Mouse (Mus musculus) hindbrain, embryonic 10.5 days (tissue): ENCODE measurements at regions not wholly inside any gene's neighbourhood (a gene's known extent, or its start where the extent isn't known, plus 50 kb on each side); places are given as distances from the start of the nearest gene placed in this dataset.

Experiments used
- DNase-seq: peaks from one replicate; pipeline ENCODE4 v3.0.0-alpha.2; 2017; ENCODE audit warnings: low spot score
- H3K27ac ChIP-seq: fragments of 300-500 bp; sonication (generic); 2 replicates; pipeline ENCODE4 v1.5.1; 2016; ENCODE audit warnings: mild to moderate bottlenecking, moderate library complexity
- H3K27me3 ChIP-seq: fragments of 300-500 bp; sonication (generic); 2 replicates; pipeline ENCODE4 v1.6.1; 2016; ENCODE audit warnings: mild to moderate bottlenecking; ENCODE audit not compliant: poor library complexity, insufficient read depth, severe bottlenecking
- H3K36me3 ChIP-seq: fragments of 300-500 bp; sonication (generic); 2 replicates; pipeline ENCODE4 v1.6.1; 2016; ENCODE audit warnings: mild to moderate bottlenecking, moderate library complexity
- H3K4me1 ChIP-seq: fragments of 300-500 bp; sonication (generic); replicated peaks from 2 replicates; pipeline ENCODE4 v1.6.1; 2016; ENCODE audit warnings: mild to moderate bottlenecking
- H3K4me3 ChIP-seq: fragments of 300-500 bp; sonication (generic); 2 replicates; pipeline ENCODE4 v1.5.1; 2016; ENCODE audit warnings: mild to moderate bottlenecking, moderate library complexity
- H3K9me3 ChIP-seq: fragments of 300-500 bp; sonication (generic); 2 replicates; pipeline ENCODE4 v1.6.1; 2016; ENCODE audit warnings: mild to moderate bottlenecking, moderate library complexity
- WGBS: fragments of 180-500 bp; shearing (Covaris S2); methylation state at CpG from one replicate; pipeline ENCODE4 v1.1.7; 2016; 5-methylcytosine and 5-hydroxymethylcytosine counted together

DNA sequence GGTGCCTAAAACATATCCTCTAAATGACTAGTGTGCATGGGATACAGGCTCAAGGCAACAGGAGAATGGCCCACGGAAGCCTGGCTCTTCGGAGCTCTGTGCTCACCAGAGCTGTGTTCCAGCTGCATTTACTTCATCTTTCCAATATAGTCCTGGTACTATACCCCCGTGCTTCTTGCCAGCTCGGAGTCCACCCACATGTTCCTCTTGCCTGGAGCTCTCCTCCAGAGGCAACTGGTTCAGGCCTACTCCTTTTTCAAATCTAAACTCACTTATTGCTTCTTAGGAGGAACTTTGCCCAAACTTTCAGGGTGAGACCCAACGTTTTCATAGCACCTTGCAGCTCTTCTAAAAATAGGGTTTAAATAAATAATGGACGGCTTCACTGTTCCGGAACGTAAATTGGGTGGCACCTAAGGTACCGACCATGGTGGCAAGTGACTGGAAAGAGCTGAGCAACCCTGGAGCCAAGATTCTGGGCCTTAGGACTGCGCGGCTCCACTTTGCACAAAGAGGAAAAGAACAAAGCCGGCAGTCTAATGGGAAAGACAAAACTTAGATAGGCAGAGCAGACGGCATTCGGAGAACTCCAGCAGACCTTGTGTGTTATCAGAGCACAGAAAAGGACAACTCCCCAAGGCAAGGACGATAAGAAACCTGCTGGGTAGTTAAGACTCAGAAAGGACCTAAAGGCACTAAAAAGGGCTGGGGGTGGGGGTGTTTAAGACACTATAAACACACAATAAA, 86.6 kb upstream of the Hmcn1 start:
- H3K27me3 ChIP-seq = no peaks in the 10 kb centered on the region
- H3K4me3 ChIP-seq = no peak overlapping the region
- H3K4me1 ChIP-seq = peaks cover 4% of the 10 kb centered on the region
- H3K27ac ChIP-seq = peak overlapping the region; percentile 37
- 75% methylated on average over 15 of the region's 15 CpGs for WGBS
- no peaks in the 10 kb centered on the region for H3K36me3 ChIP-seq
- no peaks in the 10 kb centered on the region for H3K9me3 ChIP-seq
- no peak for DNase-seq

DNA sequence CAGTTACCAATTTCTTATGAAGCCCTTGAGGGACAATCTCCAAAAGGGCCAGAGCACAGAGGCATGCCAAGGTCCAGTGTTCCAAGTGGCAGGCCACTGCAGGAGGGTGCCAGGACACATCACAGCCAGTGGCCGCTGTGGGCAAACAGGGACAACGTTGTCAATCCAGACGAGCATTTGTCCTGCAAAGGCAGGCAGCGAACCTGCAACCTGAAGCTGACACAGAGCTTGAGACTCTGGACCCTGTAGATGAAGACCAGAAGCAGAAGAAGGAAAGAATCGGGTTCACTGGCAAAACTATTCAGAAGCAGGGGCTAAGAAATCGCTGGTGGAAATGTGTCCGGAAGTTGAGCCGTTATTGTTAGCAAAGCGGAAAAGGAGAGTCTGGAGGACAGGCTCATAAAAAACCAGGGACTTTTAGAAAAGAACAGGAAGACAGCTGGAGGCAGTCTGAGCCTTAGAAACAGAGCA, 87.3 kb upstream of the Hmcn1 start:
- H3K36me3 ChIP-seq = no peaks in the 10 kb centered on the region
- 72% methylated on average over 9 of the region's 9 CpGs for WGBS
- DNase-seq = no peak
- H3K9me3 ChIP-seq = no peaks in the 10 kb centered on the region
- peaks cover 4% of the 10 kb centered on the region for H3K4me1 ChIP-seq
- no peak overlapping the region for H3K4me3 ChIP-seq
- H3K27me3 ChIP-seq = no peaks in the 10 kb centered on the region
- H3K27ac ChIP-seq = peak overlapping the region; percentile 57

DNA sequence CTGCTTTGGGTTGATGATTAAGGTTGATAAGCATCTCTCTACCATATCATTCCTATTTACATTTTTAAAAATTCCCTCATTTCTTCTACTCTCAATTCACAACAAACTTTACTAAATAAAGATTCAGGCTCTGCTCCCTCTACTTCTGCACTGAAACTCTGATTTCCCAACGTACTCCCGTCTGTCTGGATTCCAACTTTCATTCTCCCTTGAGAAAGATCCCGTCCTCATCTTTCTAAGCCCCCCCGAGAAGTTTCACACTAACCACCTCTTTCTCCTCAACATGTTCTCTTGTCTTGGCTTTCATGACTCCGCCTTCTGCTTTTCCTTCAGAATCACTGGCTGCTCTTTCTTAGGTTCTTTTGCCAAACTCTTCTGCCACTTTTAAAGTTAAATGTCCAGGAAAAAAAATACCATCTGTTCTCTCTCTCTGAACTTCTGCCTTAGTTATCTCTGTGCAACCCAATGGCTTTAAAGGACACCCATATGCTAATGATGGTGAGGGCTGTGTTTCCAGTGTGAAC, 89.3 kb upstream of the Hmcn1 start:
- no peaks in the 10 kb centered on the region for H3K27me3 ChIP-seq
- WGBS = 91% methylated on average over 5 of the region's 5 CpGs
- H3K27ac ChIP-seq = no peak overlapping the region
- H3K4me1 ChIP-seq = peaks cover 19% of the 10 kb centered on the region
- no peaks in the 10 kb centered on the region for H3K9me3 ChIP-seq
- no peaks in the 10 kb centered on the region for H3K36me3 ChIP-seq
- DNase-seq = no peak
- H3K4me3 ChIP-seq = no peak overlapping the region

DNA sequence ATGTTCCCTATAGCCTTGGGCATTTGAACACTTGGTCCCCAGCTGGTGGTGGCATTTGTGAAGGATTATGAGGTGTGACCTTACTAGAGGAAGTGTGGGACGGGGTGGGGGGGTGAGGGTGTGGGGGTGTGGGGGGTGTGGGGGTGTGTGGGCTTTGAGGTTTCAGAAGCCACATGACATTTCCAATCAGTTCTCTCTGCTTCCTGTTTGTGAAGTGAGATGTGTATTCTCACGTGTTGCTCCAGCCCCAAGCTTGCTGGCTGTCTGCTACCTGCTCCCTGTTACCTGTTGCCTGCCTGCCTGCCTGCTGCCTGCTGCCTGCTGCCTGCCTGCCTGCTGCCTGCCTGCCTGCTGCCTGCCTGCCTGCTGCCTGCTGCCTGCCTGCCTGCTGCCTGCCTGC, 90.6 kb upstream of the Hmcn1 start:
- Histone ChIP-seq H3K27ac (no peak overlapping the region), H3K4me3 (no peak overlapping the region), H3K4me1 (peaks cover 20% of the 10 kb centered on the region), H3K9me3 (no peaks in the 10 kb centered on the region), H3K27me3 (no peaks in the 10 kb centered on the region), H3K36me3 (no peaks in the 10 kb centered on the region)
- DNase-seq = no peak
- WGBS = 85% methylated on average over 2 of the region's 2 CpGs

DNA sequence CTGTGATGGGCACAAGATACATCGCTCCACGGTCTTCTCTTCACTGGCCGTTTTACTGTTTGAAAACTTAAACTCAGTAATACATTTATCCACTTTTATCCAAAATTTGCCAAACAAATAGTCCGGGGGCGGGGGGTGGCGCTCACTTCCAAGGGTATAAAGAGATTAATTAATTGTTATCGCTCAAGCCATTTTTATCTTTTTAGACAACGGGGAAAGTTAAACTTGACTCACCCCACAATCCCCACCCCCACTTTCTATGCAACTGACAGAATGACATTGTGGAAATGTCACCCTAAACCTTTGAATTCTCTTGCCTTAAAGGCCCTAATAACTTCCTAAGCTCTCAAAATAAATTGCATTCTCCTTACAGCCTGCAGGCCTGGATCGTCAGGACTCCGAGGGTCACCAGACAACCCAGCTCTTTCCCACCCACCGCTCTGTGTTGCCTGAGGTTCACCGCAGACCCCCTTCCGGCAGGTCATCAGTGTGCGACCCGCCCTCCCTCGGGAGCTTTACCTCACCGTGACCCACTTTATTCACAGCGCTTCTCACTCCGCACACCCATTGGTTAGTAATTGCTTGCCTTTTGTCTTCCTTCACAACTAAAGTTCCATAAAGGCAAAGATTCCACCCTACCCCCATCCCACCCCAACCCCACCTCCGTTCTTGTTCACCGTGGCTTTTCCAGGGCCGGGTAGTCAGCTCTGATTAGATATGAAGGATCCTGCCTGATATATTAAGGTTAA, 93.0 kb upstream of the Hmcn1 start:
- WGBS = 56% methylated on average over 22 of the region's 22 CpGs

DNA sequence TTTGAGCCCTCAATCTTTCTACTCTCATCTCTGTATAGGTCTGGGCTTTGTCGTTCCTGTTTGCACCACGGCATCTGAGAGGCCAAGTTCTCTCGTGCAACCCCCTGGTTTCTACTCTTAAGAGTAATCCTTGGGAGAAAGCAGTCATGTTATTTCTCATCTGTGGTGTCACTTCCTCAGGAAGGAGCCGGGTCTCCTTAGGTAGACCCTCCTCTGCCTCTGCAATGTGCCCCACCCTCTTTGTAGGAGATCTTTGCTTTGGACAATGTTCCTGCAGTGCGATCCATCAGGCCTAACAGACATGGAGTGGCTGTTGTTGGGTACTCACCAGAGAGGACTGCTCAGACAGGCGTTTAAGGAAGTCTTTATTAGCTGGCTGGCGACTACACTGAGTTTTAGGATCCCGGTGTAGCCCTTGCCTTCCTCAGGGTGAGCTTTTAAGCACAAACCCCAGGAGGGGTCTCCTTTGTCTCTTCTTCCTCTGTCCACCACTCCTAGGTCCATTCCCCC, 94.0 kb upstream of the Hmcn1 start:
- 62% methylated on average over 8 of the region's 8 CpGs for WGBS
- Histone ChIP-seq H3K9me3 (no peaks in the 10 kb centered on the region), H3K4me3 (no peak overlapping the region), H3K4me1 (peaks cover 17% of the 10 kb centered on the region), H3K27me3 (no peaks in the 10 kb centered on the region), H3K36me3 (no peaks in the 10 kb centered on the region), H3K27ac (peak overlapping the region; percentile 59)
- no peak for DNase-seq

More for the DNA sequence above, 93.0 kb upstream of the Hmcn1 start:
- Histone ChIP-seq H3K27me3 (no peaks in the 10 kb centered on the region), H3K36me3 (no peaks in the 10 kb centered on the region), H3K4me3 (peak overlapping the region; percentile 7; the same call in 1 of the 2 replicates), H3K4me1 (peaks cover 17% of the 10 kb centered on the region), H3K9me3 (no peaks in the 10 kb centered on the region), H3K27ac (no peak overlapping the region; the same call in 1 of the 2 replicates)
- DNase-seq = peak; percentile 34

DNA sequence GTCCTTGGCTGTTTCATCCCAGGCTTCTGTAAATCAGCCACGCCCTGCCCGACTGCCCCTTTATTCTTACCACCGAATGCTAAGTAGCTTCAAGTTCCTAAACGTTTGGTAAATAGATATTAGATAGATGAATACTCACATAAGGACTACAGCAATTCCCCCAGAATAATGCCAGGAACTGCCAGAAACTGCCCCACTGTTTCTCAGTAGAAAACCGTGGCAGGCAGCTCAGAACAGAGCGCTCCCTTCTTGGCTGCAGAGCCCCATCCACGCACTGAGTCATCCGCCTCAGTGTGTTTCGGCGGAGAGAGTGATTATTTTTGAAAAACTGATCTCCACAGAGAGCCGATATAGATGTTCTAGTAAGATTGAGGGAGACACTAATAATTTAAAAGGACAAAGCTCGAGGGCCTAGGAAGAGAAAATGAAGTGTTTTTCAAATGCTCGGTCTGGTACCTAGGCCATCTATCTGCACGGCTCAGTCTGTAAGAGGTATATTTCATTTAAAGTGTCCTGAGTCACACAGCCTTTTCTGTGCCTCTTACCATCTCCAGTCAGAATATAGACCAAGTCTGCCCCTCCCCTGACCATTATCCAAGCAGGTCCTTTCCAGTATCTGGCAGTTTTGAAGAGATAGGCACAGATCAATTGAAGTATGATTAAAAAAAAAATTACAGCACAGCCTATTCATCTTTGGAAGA, 94.4 kb upstream of the Gm47985 start:
- H3K4me3 ChIP-seq = no peak overlapping the region
- H3K27me3 ChIP-seq = no peaks in the 10 kb centered on the region
- no peak for DNase-seq
- no peaks in the 10 kb centered on the region for H3K36me3 ChIP-seq
- H3K9me3 ChIP-seq = no peaks in the 10 kb centered on the region
- 85% methylated on average over 14 of the region's 14 CpGs for WGBS
- H3K4me1 ChIP-seq = peaks cover 17% of the 10 kb centered on the region
- no peak overlapping the region for H3K27ac ChIP-seq

DNA sequence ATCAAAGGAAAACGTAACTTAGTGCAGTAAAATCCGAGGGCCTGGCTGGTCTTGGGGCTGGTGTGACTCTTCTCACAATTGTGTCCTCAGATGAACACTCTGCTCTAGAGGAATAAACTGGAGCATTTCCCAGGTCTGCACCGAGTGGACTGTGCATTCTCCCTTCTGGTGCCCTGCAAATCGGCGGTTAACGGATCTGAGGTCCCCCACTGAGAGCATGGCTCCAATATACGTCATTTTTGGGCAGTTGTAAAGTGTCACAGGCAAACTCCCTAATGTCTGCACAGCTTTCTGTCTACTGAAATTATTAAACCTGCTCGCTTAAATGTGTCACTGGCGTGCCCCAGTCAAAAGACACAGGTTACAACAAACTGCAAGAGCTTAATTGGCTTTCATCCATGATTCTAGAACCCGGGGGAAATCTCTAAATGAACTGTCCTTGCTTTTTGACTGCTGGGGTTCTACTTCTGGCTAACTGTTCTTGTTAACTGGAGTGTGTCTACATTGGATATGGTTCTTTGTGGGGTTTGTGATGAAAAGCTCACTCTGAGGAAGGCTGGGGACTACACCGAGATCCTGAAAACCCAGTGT, 93.7 kb upstream of the Gm47985 start:
- WGBS = 73% methylated on average over 11 of the region's 11 CpGs
- H3K27ac ChIP-seq = no peak overlapping the region
- H3K36me3 ChIP-seq = no peaks in the 10 kb centered on the region
- H3K4me3 ChIP-seq = no peak overlapping the region
- DNase-seq = no peak
- H3K27me3 ChIP-seq = no peaks in the 10 kb centered on the region
- H3K9me3 ChIP-seq = no peaks in the 10 kb centered on the region
- H3K4me1 ChIP-seq = peaks cover 17% of the 10 kb centered on the region

DNA sequence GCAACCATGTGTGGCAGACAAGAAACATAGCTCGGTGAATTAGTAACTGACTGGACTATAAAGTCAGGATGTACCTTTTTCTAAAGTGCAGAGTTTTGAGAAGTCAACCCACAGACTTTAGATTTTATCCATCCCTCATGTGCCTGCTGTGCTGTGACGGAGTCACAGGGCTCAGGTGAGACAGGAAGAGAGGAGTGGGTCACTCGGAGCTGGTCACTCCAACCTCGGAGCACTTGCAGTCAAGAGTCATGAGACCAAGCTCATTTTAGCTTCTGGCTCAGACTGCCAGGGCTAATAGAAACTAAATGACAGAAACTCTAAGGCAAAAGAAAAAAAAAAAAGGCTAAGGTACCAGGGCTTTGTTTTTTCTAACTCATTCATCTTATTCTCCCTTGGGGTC, 90.3 kb upstream of the Gm47985 start:
- no peak overlapping the region for H3K4me3 ChIP-seq
- WGBS = 71% methylated on average over 4 of the region's 4 CpGs
- H3K9me3 ChIP-seq = no peaks in the 10 kb centered on the region
- H3K4me1 ChIP-seq = peaks cover 19% of the 10 kb centered on the region
- no peaks in the 10 kb centered on the region for H3K27me3 ChIP-seq
- H3K36me3 ChIP-seq = no peaks in the 10 kb centered on the region
- no peak overlapping the region for H3K27ac ChIP-seq
- DNase-seq = no peak

DNA sequence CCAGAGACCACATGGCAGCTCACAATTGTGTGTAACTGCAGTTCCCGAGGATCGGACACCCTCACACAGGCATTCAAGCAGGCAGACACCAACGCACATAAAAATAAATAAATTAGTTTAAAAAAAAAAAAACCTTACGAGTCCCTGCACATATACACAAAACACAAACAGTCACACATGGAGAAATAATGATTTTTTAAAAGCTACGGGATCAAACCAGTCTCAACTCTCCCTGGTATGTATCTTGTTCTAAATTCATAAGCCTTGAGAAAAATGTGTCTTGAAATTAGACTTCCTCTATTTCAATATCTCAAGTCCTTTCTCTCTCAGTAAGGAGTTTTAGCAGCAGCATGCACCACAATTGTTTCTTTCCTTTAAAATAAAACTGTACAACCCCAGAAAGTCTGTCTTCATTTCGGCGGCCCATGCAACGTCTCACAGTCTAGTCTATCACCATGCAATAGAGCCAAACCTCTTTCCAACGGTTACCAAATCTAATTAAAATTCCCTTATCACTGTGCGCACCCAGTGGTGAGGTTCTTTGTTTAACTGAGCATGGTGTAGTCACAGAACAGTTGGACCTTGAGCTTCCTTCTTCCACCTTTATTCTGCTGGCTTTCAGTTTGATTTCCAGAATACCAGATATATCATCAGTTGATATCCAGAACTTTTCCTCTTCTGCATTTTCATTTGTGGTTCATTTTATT, 86.8 kb upstream of the Gm47985 start:
- Histone ChIP-seq H3K4me1 (peaks cover 12% of the 10 kb centered on the region), H3K9me3 (no peaks in the 10 kb centered on the region), H3K36me3 (no peaks in the 10 kb centered on the region), H3K27ac (peak overlapping the region; percentile 75), H3K4me3 (peak overlapping the region; percentile 16; the same call in 1 of the 2 replicates), H3K27me3 (no peaks in the 10 kb centered on the region)
- no peak for DNase-seq
- 69% methylated on average over 10 of the region's 10 CpGs for WGBS

DNA sequence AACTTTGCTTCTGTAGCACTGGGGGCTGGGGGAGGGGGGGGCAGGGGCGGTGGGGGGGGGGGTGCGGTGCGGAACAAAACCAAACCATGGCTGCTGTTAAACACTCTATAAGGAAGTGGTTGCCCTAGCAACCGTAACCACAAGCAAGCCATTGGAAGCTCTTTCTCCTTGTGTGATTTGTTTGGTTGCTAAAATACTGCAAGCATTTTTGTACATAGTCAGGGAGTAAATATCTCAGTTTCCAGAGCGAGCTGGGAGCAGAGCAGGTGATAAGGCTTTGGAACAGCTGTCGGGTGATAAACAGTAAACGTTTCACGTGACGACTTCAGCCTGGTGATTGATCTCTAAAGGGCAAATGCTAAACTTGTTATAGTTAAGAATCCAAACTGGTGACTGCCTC, 86.3 kb upstream of the Gm47985 start:
- Histone ChIP-seq H3K27ac (peak overlapping the region; percentile 75), H3K4me1 (peaks cover 12% of the 10 kb centered on the region), H3K36me3 (no peaks in the 10 kb centered on the region), H3K27me3 (no peaks in the 10 kb centered on the region), H3K4me3 (peak overlapping the region; percentile 16; the same call in 1 of the 2 replicates), H3K9me3 (no peaks in the 10 kb centered on the region)
- 39% methylated on average over 9 of the region's 9 CpGs for WGBS
- peak; percentile 29 for DNase-seq

DNA sequence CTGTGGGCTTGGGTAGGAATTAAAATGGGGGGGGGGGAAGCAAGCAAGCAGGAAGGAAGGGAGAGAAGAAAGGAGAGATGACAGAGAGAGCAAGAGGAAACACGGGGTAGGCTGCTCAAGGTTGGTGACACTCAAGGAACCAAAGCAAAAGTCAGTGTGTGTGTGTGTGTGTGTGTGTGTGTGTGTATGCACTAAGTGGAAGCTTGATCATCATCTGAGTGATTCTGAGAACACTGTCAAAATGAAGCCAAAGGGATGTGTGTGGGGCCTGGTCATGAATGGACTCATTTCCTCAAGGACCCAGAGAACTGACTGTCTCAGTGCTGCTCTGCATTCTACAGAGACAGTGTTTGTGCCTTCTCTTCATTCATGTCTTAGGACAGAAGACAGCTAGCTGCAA, 84.8 kb upstream of the Gm47985 start:
- no peaks in the 10 kb centered on the region for H3K27me3 ChIP-seq
- H3K36me3 ChIP-seq = no peaks in the 10 kb centered on the region
- H3K4me1 ChIP-seq = peaks cover 17% of the 10 kb centered on the region
- no peak for DNase-seq
- H3K4me3 ChIP-seq = no peak overlapping the region
- 95% methylated on average over 1 of the region's 1 CpGs for WGBS
- H3K9me3 ChIP-seq = no peaks in the 10 kb centered on the region
- H3K27ac ChIP-seq = no peak overlapping the region
